Mouse (Mus musculus): ENCODE results near the gene Wipi1. TPM values are rescaled to one million over a fixed set of nuclear protein-coding genes. Genes with fewer than 3 reads are reported as not detected.

The Wipi1 gene
- total and polyA plus RNA-seq, 3 experiments, result 74.6 to 110 (median 92.3) TPM

DNA sequence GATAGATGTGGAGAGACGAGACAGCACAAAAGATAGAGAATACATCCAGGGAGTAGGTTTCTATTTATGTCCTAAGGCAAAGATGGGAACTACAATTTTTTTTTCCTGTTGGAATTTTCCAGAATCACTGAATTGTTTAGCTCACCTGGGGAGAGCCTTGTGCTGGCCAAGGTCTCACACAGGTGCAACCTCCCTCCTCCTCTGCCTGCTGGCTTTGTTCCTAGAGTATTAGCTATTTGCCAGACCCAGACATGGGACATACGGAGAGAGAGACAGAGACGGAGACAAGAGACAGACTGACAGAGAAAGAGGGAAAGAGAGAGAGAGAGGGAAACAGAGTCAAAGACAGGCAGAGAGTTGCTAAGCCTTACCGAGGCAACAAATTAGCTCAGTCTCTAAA is 86.2 kb downstream of the Wipi1 start:
- no peak overlapping the region for H3K4me3 ChIP-seq

DNA sequence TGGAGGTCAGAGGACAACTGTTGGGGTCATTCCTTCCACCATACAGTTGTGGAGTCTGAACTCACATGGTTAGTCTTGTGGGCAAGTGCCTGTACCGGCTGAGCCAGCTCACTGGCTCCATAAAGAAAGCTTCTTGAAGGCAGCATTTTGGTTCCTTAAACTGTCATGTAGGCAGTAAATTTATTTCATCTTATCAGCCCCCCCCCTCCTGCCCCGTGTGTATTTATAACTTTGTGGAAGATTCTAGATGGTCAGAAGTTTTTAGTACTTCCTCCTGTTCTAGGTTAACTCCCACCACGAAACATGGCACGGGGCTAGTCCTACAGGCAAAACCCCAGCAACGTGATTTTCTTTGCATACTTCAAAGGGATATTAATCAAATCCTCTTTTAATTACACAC is 86.9 kb downstream of the Wipi1 start:
- WGBS, result 79% methylated on average over 5 of the region's 5 CpGs
- Histone ChIP-seq H3K9ac (ENCODE audit: low read depth, low read length) (no peak overlapping the region), H3K36me3 (ENCODE audit: control insufficient read depth, insufficient read depth, low read length) (no peaks in the 10 kb centered on the region), H3K79me2 (replicated peaks; ENCODE audit: control insufficient read depth, insufficient read depth, low read length) (no peaks in the 10 kb centered on the region), H3K27ac (no peak overlapping the region), H3K4me1 (ENCODE audit: control insufficient read depth, insufficient read depth, low read length) (no peaks in the 10 kb centered on the region), H3K4me3 (no peak overlapping the region), H3K27me3 (ENCODE audit: control insufficient read depth, insufficient read depth, low read length) (no peaks in the 10 kb centered on the region)
- intact Hi-C loops (cut with DNase I), result no loop called here
- TF ChIP-seq POLR2A (IDR thresholded peaks at IDR 0.05; ENCODE audit: insufficient read depth, low read depth, low read length) (no peak), EP300 (IDR thresholded peaks at IDR 0.05; ENCODE audit: insufficient read depth, low read depth, low read length) (no peak), CTCF (IDR thresholded peaks at IDR 0.05) (no peak)
- DNase-seq, result no peak

More for the DNA sequence above, 86.2 kb downstream of the Wipi1 start:
- TF ChIP-seq CTCF (IDR thresholded peaks at IDR 0.05) (no peak), POLR2A (IDR thresholded peaks at IDR 0.05; ENCODE audit: insufficient read depth, low read depth, low read length) (no peak), EP300 (IDR thresholded peaks at IDR 0.05; ENCODE audit: insufficient read depth, low read depth, low read length) (no peak)
- no peak overlapping the region for H3K9ac ChIP-seq (ENCODE audit: low read depth, low read length)
- no peak overlapping the region for H3K27ac ChIP-seq
- no peaks in the 10 kb centered on the region for H3K79me2 ChIP-seq (replicated peaks; ENCODE audit: control insufficient read depth, insufficient read depth, low read length)
- H3K4me1 ChIP-seq (ENCODE audit: control insufficient read depth, insufficient read depth, low read length), result no peaks in the 10 kb centered on the region
- 93% methylated on average over 4 of the region's 4 CpGs for WGBS
- intact Hi-C loops (cut with DNase I), result no loop called here
- no peaks in the 10 kb centered on the region for H3K36me3 ChIP-seq (ENCODE audit: control insufficient read depth, insufficient read depth, low read length)
- no peak for DNase-seq
- no peaks in the 10 kb centered on the region for H3K27me3 ChIP-seq (ENCODE audit: control insufficient read depth, insufficient read depth, low read length)

Other genes with a start within 250 kb of the Wipi1 start
- 10 to 100 TPM; 30.8 to 30.9 TPM for gene Gna13, start 249.1 kb downstream of the Wipi1 start, total RNA-seq (2021)
- 12.7 and 21.1 TPM in 2 replicates for gene Gna13, start 249.1 kb downstream of the Wipi1 start, polyA plus RNA-seq (2012; rRNA removed)
- not detected for gene 9930022D16Rik, start 198.1 kb downstream of the Wipi1 start, total RNA-seq (2021)
- gene 9930022D16Rik, start 198.1 kb downstream of the Wipi1 start, polyA plus RNA-seq (2012; rRNA removed), result not detected in 2 replicates
- 10 to 100 TPM; 50.2 to 57.5 TPM for gene Amz2, start 186.0 kb downstream of the Wipi1 start, total RNA-seq (2021)
- 52.4 and 99.9 TPM in 2 replicates for gene Amz2, start 186.0 kb downstream of the Wipi1 start, polyA plus RNA-seq (2012; rRNA removed)
- 1 to 10 TPM; 1.2 to 1.3 TPM for gene Arsg, start 138.6 kb downstream of the Wipi1 start, total RNA-seq (2021)
- 1.5 and 1.8 TPM in 2 replicates for gene Arsg, start 138.6 kb downstream of the Wipi1 start, polyA plus RNA-seq (2012; rRNA removed)
- 1 to 10 TPM; 4.9 to 8.2 TPM for gene Slc16a6, start 138.4 kb downstream of the Wipi1 start, total RNA-seq (2021)
- 1.8 and 2.1 TPM in 2 replicates for gene Slc16a6, start 138.4 kb downstream of the Wipi1 start, polyA plus RNA-seq (2012; rRNA removed)
- gene Prkar1a, start 37.4 kb upstream of the Wipi1 start, total RNA-seq (2021), result 100 to 1,000 TPM; 363 to 378 TPM
- gene Prkar1a, start 37.4 kb upstream of the Wipi1 start, polyA plus RNA-seq (2012; rRNA removed), result 169 and 248 TPM in 2 replicates
- gene Fam20a, start 110.3 kb upstream of the Wipi1 start, total RNA-seq (2021), result 1 to 10 TPM; 5.8 to 6.3 TPM
- gene Fam20a, start 110.3 kb upstream of the Wipi1 start, polyA plus RNA-seq (2012; rRNA removed), result 6.1 and 7.9 TPM in 2 replicates
- not detected for gene 1700012B07Rik, start 216.1 kb upstream of the Wipi1 start, total RNA-seq (2021)
- gene 1700012B07Rik, start 216.1 kb upstream of the Wipi1 start, polyA plus RNA-seq (2012; rRNA removed), result not detected in 2 replicates

All from heart, adult 2 months (tissue).